Mouse (Mus musculus) heart, embryonic 13.5 days (tissue): ENCODE data around the gene Sost. TPM values are rescaled to one million over a fixed set of nuclear protein-coding genes. Genes with fewer than 3 reads are reported as not detected.

Experiments used
- ATAC-seq: fragments of 200-750 bp; cut with Nextera tagmentation; 2 replicates; pipeline ENCODE4 v1.8.0; 2017; ENCODE audit warnings: moderate TSS enrichment; ENCODE audit not compliant: insufficient number of reproducible peaks, low FRiP score, low TSS enrichment; ENCODE audit errors: extremely low read depth
- H3K27ac ChIP-seq: fragments of 300-500 bp; sonication (generic); replicated peaks from 2 replicates; pipeline ENCODE4 v1.5.1; 2015; ENCODE audit warnings: moderate library complexity, mild to moderate bottlenecking, inconsistent platforms
- H3K27me3 ChIP-seq: fragments of 300-500 bp; sonication (generic); replicated peaks from 2 replicates; pipeline ENCODE4 v1.6.1; 2015; ENCODE audit warnings: mild to moderate bottlenecking, inconsistent platforms
- H3K36me3 ChIP-seq: fragments of 300-500 bp; sonication (generic); 2 replicates; pipeline ENCODE4 v1.6.1; 2015; ENCODE audit warnings: mild to moderate bottlenecking, inconsistent platforms
- H3K4me1 ChIP-seq: fragments of 300-500 bp; sonication (generic); 2 replicates; pipeline ENCODE4 v1.6.1; 2015; ENCODE audit warnings: inconsistent platforms
- H3K4me2 ChIP-seq: fragments of 300-500 bp; sonication (generic); 2 replicates; pipeline ENCODE4 v1.6.1; 2015; ENCODE audit warnings: inconsistent platforms, mild to moderate bottlenecking, moderate library complexity
- H3K4me3 ChIP-seq: fragments of 300-500 bp; sonication (generic); 2 replicates; pipeline ENCODE4 v1.5.1; 2015; ENCODE audit warnings: moderate library complexity, mild to moderate bottlenecking, inconsistent platforms
- H3K9ac ChIP-seq: fragments of 300-500 bp; sonication (generic); 2 replicates; pipeline ENCODE4 v1.6.1; 2015; ENCODE audit warnings: inconsistent platforms, mild to moderate bottlenecking, moderate library complexity
- H3K9me3 ChIP-seq: fragments of 300-500 bp; sonication (generic); 2 replicates; pipeline ENCODE4 v1.6.1; 2016; ENCODE audit warnings: inconsistent platforms
- WGBS: fragments of 180-500 bp; shearing (Covaris S2); methylation state at CpG from one replicate; pipeline ENCODE4 v1.1.7; 2015; ENCODE audit warnings: mixed read lengths; 5-methylcytosine and 5-hydroxymethylcytosine counted together
- polyA plus RNA-seq: library from polyadenylated mRNA; unstranded; fragments of >200 nt; fragmentation: Nextera tagmentation; extraction: Ambion mirVana; gene quantifications from 2 replicates; pipeline ENCODE4 v1.2.1, GENCODE M21; 2015

Sost gene
- polyA plus RNA-seq, 1 experiment from 2014 or later = 1.8 TPM

DNA sequence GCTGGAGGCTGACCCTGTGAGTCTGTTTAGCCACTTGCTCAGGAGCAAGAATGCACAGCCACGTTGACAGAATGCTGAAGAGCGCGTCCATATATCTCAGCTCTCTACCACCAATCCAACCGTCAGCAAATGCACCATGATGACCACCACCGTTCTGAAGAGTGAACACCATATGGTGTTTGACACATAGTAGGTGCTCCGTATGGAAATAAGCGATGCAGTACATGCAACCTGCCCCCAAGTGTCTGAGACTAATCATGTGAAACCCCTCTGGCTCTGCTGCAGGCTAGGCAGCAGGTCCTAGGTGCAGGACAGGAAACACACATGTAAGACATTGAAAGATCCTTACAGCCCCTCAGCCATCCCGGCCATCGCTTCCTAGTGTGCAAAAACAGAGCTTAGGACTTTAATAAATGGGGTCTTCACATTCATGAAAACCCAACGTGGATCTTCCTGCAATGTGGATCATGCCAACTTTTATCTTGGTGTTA, 16.7 kb upstream of the Sost start:
- Histone ChIP-seq H3K4me1 (peaks cover 36% of the 10 kb centered on the region), H3K9me3 (no peaks in the 10 kb centered on the region), H3K4me2 (peak overlapping the region; percentile 98), H3K4me3 (peak overlapping the region; percentile 81), H3K27ac (peak overlapping the region; percentile 97), H3K27me3 (peaks cover 12% of the 10 kb centered on the region; the same call in 1 of the 2 replicates), H3K9ac (peak overlapping the region; percentile 69), H3K36me3 (peaks cover 34% of the 10 kb centered on the region)
- ATAC-seq = no peak
- WGBS = 44% methylated on average over 10 of the region's 10 CpGs

DNA sequence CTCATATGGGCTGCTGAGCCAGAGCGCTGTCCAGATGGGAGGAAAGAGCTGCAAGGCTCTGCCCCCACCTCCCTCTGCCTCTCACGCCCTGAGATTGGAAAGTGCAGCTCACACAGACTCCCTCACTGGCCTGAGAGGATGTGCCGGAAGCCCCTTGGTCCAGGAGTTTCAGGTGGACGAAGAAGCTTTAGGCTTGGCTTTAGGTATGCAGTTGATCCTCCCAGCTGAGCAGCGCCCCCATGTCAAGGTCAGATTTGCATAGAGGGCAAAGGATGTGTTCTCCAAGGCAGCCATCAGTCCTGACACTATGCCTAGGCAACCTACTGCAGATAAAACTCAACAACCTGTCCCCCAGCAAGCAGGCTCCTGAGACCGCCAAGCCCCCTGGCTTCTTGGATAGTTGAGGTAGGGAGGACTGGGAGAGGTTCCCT, 16.2 kb upstream of the Sost start:
- peak overlapping the region; percentile 81 for H3K4me3 ChIP-seq
- peak overlapping the region; percentile 69 for H3K9ac ChIP-seq
- peak overlapping the region; percentile 97 for H3K27ac ChIP-seq
- H3K4me2 ChIP-seq = peak overlapping the region; percentile 98
- no peaks in the 10 kb centered on the region for H3K9me3 ChIP-seq
- 47% methylated on average over 6 of the region's 6 CpGs for WGBS
- ATAC-seq = no peak
- peaks cover 40% of the 10 kb centered on the region for H3K4me1 ChIP-seq
- H3K27me3 ChIP-seq = peaks cover 7% of the 10 kb centered on the region; the same call in 1 of the 2 replicates
- peaks cover 39% of the 10 kb centered on the region for H3K36me3 ChIP-seq

GRCm38 (mm10) chr11:101981850-101982249, 15.0 kb upstream of the Sost start:
- Histone ChIP-seq H3K27ac (peak overlapping the region; percentile 2; the same call in 1 of the 2 replicates), H3K9ac (no peak overlapping the region), H3K4me1 (peaks cover 46% of the 10 kb centered on the region), H3K27me3 (peaks cover 3% of the 10 kb centered on the region; the same call in 1 of the 2 replicates), H3K9me3 (no peaks in the 10 kb centered on the region), H3K4me2 (peak overlapping the region; percentile 98), H3K4me3 (no peak overlapping the region), H3K36me3 (peaks cover 50% of the 10 kb centered on the region)
- no peak for ATAC-seq
- WGBS = 53% methylated on average over 12 of the region's 12 CpGs

- H3K4me2 ChIP-seq = no peak overlapping the region
- H3K4me3 ChIP-seq = no peak overlapping the region
- H3K27me3 ChIP-seq = no peaks in the 10 kb centered on the region
- 83% methylated on average over 9 of the region's 9 CpGs for WGBS
- no peaks in the 10 kb centered on the region for H3K9me3 ChIP-seq
- ATAC-seq = no peak
- H3K27ac ChIP-seq = no peak overlapping the region
- H3K36me3 ChIP-seq = peaks cover 62% of the 10 kb centered on the region
- H3K9ac ChIP-seq = no peak overlapping the region
- peaks cover 43% of the 10 kb centered on the region for H3K4me1 ChIP-seq
These were observed 13.9 kb upstream of the Sost start for GRCm38 (mm10) chr11:101980603-101981157.

GRCm38 (mm10) chr11:101979140-101979539, 12.3 kb upstream of the Sost start:
- no peak for ATAC-seq
- no peak overlapping the region for H3K27ac ChIP-seq
- no peaks in the 10 kb centered on the region for H3K9me3 ChIP-seq
- H3K36me3 ChIP-seq = peaks cover 77% of the 10 kb centered on the region
- 79% methylated on average over 5 of the region's 5 CpGs for WGBS
- H3K27me3 ChIP-seq = no peaks in the 10 kb centered on the region
- peaks cover 38% of the 10 kb centered on the region for H3K4me1 ChIP-seq
- H3K9ac ChIP-seq = no peak overlapping the region
- H3K4me2 ChIP-seq = no peak overlapping the region
- no peak overlapping the region for H3K4me3 ChIP-seq

DNA sequence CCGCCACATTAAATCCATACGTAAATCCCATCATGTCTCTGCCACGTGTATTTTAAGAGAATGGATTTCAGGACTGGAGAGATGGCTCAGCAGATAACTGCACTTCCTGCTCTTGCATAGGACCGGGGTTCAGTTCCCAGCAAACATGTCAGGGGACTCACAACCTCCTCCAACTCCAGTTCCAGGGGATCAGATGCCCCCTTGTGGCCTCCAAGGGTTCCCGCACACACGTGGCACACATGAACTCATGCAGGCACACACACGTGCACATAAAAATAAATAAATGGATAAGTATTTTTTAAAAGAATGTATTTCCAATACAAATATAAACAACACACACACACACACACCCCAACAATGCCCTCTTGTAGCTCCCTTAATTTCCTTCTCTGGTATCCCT, 10.1 kb upstream of the Sost start:
- Histone ChIP-seq H3K27ac (no peak overlapping the region), H3K27me3 (no peaks in the 10 kb centered on the region), H3K4me3 (no peak overlapping the region), H3K36me3 (peaks cover 99% of the 10 kb centered on the region), H3K4me2 (no peak overlapping the region), H3K9me3 (no peaks in the 10 kb centered on the region), H3K4me1 (peaks cover 20% of the 10 kb centered on the region), H3K9ac (no peak overlapping the region)
- ATAC-seq = no peak
- WGBS = 90% methylated on average over 7 of the region's 7 CpGs

GRCm38 (mm10) chr11:101974923-101975322, 8.1 kb upstream of the Sost start:
- no peak overlapping the region for H3K27ac ChIP-seq
- no peak overlapping the region for H3K9ac ChIP-seq
- H3K4me1 ChIP-seq = peaks cover 19% of the 10 kb centered on the region
- no peak overlapping the region for H3K4me2 ChIP-seq
- no peak overlapping the region for H3K4me3 ChIP-seq
- peaks cover 82% of the 10 kb centered on the region for H3K36me3 ChIP-seq
- ATAC-seq = no peak
- WGBS = 48% methylated on average over 9 of the region's 9 CpGs
- H3K9me3 ChIP-seq = no peaks in the 10 kb centered on the region
- H3K27me3 ChIP-seq = no peaks in the 10 kb centered on the region

DNA sequence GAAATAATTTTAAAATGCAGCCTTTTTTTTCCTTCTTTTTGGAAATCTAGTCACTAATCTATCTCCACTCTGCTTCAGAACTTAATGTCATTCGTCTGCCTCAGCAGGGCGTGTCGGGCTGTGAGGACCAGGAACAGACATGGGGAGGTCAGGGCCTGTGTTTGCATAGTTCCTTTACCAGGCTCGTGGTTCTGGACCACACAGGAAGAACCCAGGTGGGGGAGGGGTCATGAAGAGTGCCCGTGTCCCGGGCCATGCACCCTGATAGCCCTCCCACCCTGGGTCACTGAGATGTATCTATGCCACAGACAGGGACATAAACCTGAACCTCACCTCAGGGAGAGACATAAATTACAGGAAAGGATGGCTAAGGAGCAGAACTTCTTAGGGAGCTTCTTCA, 7.4 kb upstream of the Sost start:
- Histone ChIP-seq H3K27ac (no peak overlapping the region), H3K36me3 (peaks cover 75% of the 10 kb centered on the region), H3K4me3 (no peak overlapping the region), H3K4me2 (no peak overlapping the region), H3K9me3 (no peaks in the 10 kb centered on the region), H3K9ac (no peak overlapping the region), H3K27me3 (no peaks in the 10 kb centered on the region), H3K4me1 (peaks cover 19% of the 10 kb centered on the region)
- ATAC-seq = no peak
- WGBS = 61% methylated on average over 6 of the region's 6 CpGs

DNA sequence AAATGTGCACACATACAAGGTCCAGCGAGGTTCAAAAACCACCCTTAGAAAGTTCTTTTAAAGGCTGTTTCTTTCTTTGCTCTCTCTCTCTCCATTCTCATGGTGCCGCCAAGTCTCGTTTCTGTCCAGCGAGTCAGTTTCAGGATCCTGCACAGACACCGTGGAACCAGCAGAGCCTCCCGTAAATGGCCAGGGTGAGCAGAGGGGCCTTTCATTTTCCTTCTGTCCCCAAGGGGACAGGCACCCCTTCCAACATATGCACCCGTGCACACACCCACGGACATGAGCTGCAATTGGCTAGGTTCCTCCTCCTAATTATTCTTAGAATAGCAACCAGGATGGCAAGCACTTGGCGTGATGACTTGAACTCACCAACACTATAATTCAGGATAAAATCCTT, 6.7 kb upstream of the Sost start:
- WGBS = 78% methylated on average over 9 of the region's 9 CpGs
- peaks cover 68% of the 10 kb centered on the region for H3K36me3 ChIP-seq
- no peak overlapping the region for H3K27ac ChIP-seq
- ATAC-seq = no peak
- H3K4me3 ChIP-seq = no peak overlapping the region
- no peaks in the 10 kb centered on the region for H3K9me3 ChIP-seq
- no peak overlapping the region for H3K4me2 ChIP-seq
- H3K9ac ChIP-seq = no peak overlapping the region
- peaks cover under 1% of the 10 kb centered on the region; the same call in 1 of the 2 replicates for H3K27me3 ChIP-seq
- peaks cover 20% of the 10 kb centered on the region for H3K4me1 ChIP-seq

DNA sequence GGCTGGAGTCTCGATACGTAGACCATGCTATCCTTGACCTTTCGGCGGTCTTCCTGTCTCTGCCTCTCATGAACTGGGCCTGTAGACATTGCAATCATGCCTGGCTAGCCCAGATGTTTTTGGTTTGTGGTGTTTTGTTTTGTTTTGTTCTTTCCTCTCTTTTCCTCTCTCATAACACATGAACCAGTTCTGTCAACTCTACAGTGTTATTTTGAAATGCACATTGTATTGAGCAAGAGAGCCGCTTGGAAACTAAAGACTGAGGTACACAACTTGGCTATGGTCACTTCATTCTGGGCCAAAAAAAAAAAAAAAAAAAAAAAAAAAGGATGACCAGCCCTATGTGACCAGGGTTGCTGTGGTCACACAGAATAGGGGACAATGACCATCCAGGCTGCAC, 5.8 kb upstream of the Sost start:
- Histone ChIP-seq H3K4me3 (no peak overlapping the region), H3K4me1 (peaks cover 21% of the 10 kb centered on the region), H3K4me2 (no peak overlapping the region), H3K36me3 (peaks cover 60% of the 10 kb centered on the region), H3K27me3 (peaks cover 9% of the 10 kb centered on the region; the same call in 1 of the 2 replicates), H3K9me3 (no peaks in the 10 kb centered on the region), H3K9ac (no peak overlapping the region), H3K27ac (no peak overlapping the region)
- ATAC-seq = no peak
- 91% methylated on average over 5 of the region's 5 CpGs for WGBS

DNA sequence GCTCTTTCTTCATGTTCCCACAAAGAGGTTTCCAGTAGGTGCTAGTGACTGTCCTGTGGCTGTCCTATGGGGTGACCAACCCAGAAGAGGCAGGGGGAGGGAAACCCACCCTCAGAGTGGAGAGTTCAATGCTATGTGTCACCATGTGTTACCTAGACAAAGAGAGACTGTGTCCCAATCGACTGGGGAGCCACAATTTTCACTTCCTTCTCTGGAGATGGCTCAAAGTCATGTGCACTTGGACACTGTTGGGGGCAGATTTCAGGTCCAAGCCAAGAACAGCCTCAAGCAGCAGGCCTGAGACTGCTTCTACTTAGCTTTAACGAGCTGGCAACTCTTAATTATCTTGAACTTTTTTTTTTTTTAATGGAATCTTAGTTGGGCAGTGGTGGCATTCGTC, 5.3 kb upstream of the Sost start:
- H3K4me2 ChIP-seq = no peak overlapping the region
- peaks cover 14% of the 10 kb centered on the region; the same call in 1 of the 2 replicates for H3K27me3 ChIP-seq
- no peak for ATAC-seq
- no peak overlapping the region for H3K27ac ChIP-seq
- 69% methylated on average over 3 of the region's 3 CpGs for WGBS
- peaks cover 54% of the 10 kb centered on the region for H3K36me3 ChIP-seq
- H3K4me1 ChIP-seq = peaks cover 24% of the 10 kb centered on the region
- H3K9me3 ChIP-seq = no peaks in the 10 kb centered on the region
- no peak overlapping the region for H3K4me3 ChIP-seq
- H3K9ac ChIP-seq = no peak overlapping the region

DNA sequence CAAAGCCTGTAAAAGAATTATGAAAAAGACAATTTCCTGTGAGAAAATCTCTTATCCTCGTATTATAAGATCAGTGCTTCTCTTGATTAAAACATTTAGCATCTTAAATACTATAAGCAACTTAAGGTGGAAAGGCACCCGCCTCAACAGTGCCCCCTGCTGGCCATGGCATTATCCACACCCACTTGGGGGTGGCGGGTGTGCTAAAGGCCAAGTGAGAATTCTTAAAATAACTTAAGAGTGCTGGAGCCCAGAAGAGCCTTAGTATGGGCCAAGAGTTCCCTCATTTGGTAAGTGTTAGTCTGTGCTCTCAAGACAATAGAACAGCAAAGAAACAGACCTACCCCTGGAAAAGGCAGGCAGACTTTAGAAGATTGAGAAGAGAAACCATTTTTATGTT, 4.6 kb upstream of the Sost start:
- Histone ChIP-seq H3K4me2 (no peak overlapping the region), H3K9ac (no peak overlapping the region), H3K9me3 (no peaks in the 10 kb centered on the region), H3K27me3 (peaks cover 21% of the 10 kb centered on the region), H3K36me3 (peaks cover 47% of the 10 kb centered on the region), H3K4me1 (peaks cover 31% of the 10 kb centered on the region), H3K4me3 (no peak overlapping the region), H3K27ac (no peak overlapping the region)
- ATAC-seq = no peak
- WGBS = 37% methylated on average over 3 of the region's 3 CpGs
